Mouse (Mus musculus): ENCODE results near the gene Stk10. TPM values are rescaled to one million over a fixed set of nuclear protein-coding genes. Genes with fewer than 3 reads are reported as not detected.

Stk10 gene
- polyA plus RNA-seq, 1 experiment from 2014 or later, result 2.1 TPM

DNA sequence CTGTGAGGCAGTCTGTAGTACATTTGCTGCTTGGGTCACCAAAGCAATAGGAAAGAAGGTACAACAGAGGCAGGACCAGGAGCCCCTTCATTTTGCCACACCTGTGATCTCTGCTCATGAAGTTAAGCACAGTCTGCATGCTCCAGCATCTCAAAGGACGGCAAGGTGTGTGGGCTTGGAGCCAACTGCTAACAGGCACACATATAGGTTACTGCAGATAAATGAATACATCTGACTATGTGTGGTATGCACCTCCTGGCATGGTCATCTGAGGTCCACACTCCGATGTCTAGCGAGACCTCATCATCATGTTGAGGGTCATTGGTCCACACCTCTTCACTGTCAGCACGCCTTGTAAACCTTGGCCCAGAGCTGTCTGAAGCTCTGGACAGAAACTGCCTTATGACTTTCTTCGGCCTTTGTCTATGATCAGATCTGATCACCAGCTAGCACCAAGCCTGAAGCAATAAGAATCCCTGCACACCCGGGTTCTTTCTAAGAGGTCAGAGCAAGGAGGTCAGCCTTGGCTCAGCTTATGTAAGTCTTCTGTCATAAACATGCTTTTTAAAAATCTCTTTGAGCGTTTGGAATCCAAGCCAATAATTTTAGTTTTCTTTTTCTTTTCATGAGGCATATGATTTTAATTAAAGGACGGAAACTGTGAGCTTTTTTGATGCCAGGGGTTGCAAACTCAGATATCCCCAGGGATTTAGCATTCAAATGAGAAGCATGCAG lies 105.6 kb downstream of the Stk10 start:
- WGBS, result 86% methylated on average over 8 of the region's 8 CpGs
- no peak for DNase-seq (ENCODE audit: low spot score)
- H3K4me3 ChIP-seq, result no peak overlapping the region
- no peak overlapping the region for H3K27ac ChIP-seq (replicated peaks)
- H3K36me3 ChIP-seq, result no peaks in the 10 kb centered on the region
- peaks cover 19% of the 10 kb centered on the region for H3K4me1 ChIP-seq
- H3K9me3 ChIP-seq (replicated peaks), result no peaks in the 10 kb centered on the region
- no peaks in the 10 kb centered on the region for H3K27me3 ChIP-seq (ENCODE audit: low read depth, poor library complexity, severe bottlenecking)

DNA sequence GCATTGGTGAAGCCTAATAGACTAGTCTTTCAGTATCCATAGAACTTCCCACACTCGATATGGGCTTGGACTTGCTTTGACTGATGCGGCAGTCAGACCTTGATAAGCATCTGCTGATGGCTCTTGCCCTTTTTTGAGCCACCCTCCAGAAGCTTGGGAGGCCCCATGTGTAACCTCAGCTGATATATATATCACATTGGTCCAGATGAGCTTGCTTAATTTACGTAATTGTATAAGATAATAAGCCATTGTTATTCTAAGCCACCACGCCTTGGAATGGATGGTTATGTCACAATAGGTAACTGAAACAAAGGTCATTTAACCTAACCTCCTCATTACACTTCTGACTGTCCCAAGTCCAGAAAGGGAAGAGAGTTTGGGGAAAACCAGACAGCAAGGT lies 107.5 kb downstream of the Stk10 start:
- Histone ChIP-seq H3K36me3 (no peaks in the 10 kb centered on the region), H3K4me1 (peaks cover 25% of the 10 kb centered on the region), H3K4me3 (no peak overlapping the region), H3K27ac (replicated peaks) (no peak overlapping the region), H3K9me3 (replicated peaks) (no peaks in the 10 kb centered on the region), H3K27me3 (ENCODE audit: low read depth, poor library complexity, severe bottlenecking) (no peaks in the 10 kb centered on the region)
- WGBS, result 95% methylated on average over 4 of the region's 4 CpGs
- DNase-seq (ENCODE audit: low spot score), result no peak

DNA sequence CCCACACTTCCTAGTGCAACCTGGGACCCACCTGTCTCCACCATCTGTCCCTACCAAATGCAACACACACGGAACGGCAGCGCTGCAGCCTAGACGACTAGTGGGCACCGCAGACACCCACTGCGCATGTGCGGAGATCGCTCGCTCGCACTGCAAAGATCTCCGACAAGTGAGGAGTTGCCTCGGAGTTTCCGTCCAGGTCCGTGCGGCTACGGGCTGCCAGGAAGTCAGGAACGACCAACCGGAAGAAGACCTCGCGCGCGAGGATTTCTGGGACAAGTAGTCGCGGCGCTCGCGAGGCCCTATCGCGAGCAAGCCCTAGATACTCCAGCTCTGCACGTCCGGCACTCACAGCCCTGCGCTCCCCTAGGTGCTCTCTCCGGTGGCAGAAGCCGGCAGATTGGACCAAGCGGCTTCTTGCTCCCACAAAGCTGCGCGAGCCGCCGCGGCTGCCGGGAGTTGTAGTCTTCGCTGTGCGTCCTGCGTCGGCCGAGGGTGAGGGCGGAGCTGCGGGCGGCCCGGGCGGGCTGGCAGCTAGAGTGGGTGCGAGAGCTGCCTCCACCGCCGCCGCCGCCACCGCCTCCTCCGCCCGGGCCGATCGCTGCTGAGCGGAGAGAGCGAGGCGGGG lies 109.3 kb downstream of the Stk10 start, which contains the start of gene Fbxw11:
TSS of gene Fbxw11 (plus strand) at position 476 of the 628 bp plus-strand sequence.
- no peaks in the 10 kb centered on the region for H3K27me3 ChIP-seq (ENCODE audit: low read depth, poor library complexity, severe bottlenecking)
- H3K27ac ChIP-seq (replicated peaks), result peak within 1 kb of the TSS; percentile 99
- peak within 1 kb of the TSS; percentile 99 for H3K4me3 ChIP-seq
- WGBS, result under 1% methylated on average over 61 of the region's 64 CpGs
- H3K4me1 ChIP-seq, result peaks cover 25% of the 10 kb centered on the region
- no peaks in the 10 kb centered on the region for H3K9me3 ChIP-seq (replicated peaks)
- H3K36me3 ChIP-seq, result no peaks in the 10 kb centered on the region
- peak; percentile 98 for DNase-seq (ENCODE audit: low spot score)

DNA sequence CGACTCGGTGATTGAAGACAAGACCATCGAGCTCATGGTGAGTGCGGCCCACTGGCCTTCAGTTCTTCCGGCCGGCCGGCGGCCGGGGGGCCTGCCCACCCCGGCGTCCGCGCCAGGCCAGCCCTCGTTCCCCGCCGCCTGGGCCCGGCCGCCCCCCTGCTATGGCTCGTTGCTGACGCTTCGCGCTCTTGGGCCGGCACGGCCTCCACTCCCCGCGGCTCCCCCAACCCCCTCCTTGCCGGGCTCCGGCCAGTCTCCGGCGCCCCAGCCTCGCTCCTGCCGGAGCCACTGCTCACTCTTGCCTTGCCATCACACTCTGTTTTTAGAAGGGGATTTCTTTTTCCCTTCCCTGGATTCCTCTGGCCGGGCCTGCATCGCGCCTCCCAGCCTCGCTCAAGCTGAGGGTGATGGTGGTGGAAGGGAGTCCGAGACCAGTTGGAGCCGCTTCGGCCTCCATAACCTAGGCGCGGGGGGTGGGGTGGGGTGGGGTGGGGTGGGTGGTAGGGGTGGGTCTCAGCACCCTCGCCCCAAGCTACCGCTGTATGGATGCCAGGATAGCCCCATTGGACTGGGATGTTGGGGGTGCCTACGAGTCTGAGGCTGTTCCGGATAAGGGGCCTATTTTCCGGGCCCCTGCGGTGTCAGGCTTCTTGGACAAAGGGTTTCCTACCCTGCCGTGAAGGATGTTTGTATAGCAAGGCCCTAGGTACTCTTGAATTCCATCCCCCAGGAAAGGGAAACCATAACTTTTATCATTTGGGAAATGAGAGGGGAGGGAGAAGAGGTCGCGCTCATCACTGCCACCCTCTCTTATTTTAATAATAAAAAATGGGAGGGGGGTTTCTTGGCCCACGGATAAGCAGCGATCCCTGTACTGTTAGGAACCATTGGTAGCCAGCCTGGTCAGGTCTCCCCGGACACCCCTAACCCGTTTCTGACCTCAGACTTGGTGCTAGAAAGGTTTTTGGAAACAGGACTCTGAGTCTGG lies 110.1 kb downstream of the Stk10 start:
- under 1% methylated on average over 51 of the region's 54 CpGs for WGBS
- DNase-seq (ENCODE audit: low spot score), result peak; percentile 50
- no peaks in the 10 kb centered on the region for H3K36me3 ChIP-seq

DNA sequence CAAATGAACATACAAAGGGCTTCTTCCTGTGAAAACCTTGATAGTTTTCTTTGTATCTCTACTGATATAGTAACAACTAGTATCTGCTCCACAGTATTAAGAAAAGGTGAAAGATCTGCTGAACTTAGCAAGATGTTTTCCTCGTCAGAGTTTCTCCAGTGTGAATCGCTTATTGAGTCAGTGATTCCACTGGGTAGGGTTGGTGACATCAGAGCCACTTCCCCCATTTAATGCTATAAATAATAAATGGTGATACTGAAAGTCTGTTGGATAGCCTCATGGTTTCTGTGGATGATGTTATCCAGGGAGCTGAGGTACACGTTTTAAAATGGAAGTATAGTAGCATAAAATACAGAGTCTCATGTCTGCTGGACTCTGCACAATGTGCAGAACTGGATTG lies 110.9 kb downstream of the Stk10 start:
- peak overlapping the region; percentile 99 for H3K27ac ChIP-seq (replicated peaks)
- H3K9me3 ChIP-seq (replicated peaks), result no peaks in the 10 kb centered on the region
- no peaks in the 10 kb centered on the region for H3K36me3 ChIP-seq
- H3K4me3 ChIP-seq, result peak overlapping the region; percentile 99
- DNase-seq (ENCODE audit: low spot score), result no peak
- no peaks in the 10 kb centered on the region for H3K27me3 ChIP-seq (ENCODE audit: low read depth, poor library complexity, severe bottlenecking)
- WGBS, result 56% methylated on average over 3 of the region's 3 CpGs
- H3K4me1 ChIP-seq, result peaks cover 25% of the 10 kb centered on the region

More for the DNA sequence above, 110.1 kb downstream of the Stk10 start:
- peak overlapping the region; percentile 99 for H3K4me3 ChIP-seq
- H3K9me3 ChIP-seq (replicated peaks), result no peaks in the 10 kb centered on the region
- H3K27me3 ChIP-seq (ENCODE audit: low read depth, poor library complexity, severe bottlenecking), result no peaks in the 10 kb centered on the region
- peaks cover 25% of the 10 kb centered on the region for H3K4me1 ChIP-seq
- H3K27ac ChIP-seq (replicated peaks), result peak overlapping the region; percentile 99

DNA sequence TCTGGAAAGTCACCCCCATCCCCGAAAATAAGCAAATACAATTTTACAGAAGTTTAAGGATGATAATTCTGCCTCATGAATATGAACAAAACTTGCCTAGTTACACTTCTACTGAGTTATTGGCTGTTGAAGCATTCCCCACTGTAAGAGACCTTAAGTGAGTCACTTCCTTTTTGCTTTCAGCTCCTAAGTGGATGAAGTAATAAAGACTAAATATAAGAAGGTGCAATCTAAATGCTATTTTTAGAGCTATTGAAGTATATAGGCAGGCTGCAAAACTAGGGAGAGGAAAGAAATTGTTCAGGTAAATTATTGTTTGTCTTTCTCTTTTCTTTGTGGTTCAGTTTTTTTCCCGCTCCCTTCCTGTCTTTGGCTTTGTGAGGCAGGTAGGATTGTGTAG lies 114.2 kb downstream of the Stk10 start:
- 80% methylated on average over 2 of the region's 2 CpGs for WGBS
- H3K9me3 ChIP-seq (replicated peaks), result no peaks in the 10 kb centered on the region
- H3K36me3 ChIP-seq, result no peaks in the 10 kb centered on the region
- DNase-seq (ENCODE audit: low spot score), result no peak
- H3K4me3 ChIP-seq, result no peak overlapping the region
- peaks cover 9% of the 10 kb centered on the region for H3K4me1 ChIP-seq
- no peaks in the 10 kb centered on the region for H3K27me3 ChIP-seq (ENCODE audit: low read depth, poor library complexity, severe bottlenecking)
- H3K27ac ChIP-seq (replicated peaks), result no peak overlapping the region

DNA sequence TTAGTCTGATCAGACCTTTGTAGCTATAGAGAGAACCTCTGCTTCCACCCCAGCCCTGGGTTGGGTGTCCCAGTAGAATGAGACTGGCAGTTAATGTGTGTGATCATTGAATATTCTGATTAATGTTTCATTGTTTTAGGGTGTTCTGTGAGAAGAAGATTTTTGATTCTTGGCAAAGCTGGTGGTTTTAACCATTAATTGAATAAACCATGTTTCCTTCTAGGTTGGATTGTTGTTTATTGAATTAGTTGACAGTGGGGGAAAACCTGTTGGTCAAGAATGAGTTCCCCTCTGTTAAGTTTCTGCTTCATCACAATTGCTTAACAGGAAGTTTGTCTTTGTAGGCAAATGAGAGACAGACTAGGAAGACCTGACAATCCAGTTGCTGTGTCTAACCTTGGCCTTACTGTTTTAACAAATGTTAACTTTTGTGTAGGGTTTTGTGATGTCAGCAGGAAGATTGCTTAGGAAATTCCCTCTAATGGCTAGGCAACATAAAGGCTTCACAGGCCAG lies 117.2 kb downstream of the Stk10 start:
- H3K4me1 ChIP-seq, result no peaks in the 10 kb centered on the region
- DNase-seq (ENCODE audit: low spot score), result no peak
- H3K27ac ChIP-seq (replicated peaks), result no peak overlapping the region
- peaks cover 23% of the 10 kb centered on the region for H3K36me3 ChIP-seq
- no peak overlapping the region for H3K4me3 ChIP-seq
- H3K9me3 ChIP-seq (replicated peaks), result no peaks in the 10 kb centered on the region
- H3K27me3 ChIP-seq (ENCODE audit: low read depth, poor library complexity, severe bottlenecking), result no peaks in the 10 kb centered on the region

DNA sequence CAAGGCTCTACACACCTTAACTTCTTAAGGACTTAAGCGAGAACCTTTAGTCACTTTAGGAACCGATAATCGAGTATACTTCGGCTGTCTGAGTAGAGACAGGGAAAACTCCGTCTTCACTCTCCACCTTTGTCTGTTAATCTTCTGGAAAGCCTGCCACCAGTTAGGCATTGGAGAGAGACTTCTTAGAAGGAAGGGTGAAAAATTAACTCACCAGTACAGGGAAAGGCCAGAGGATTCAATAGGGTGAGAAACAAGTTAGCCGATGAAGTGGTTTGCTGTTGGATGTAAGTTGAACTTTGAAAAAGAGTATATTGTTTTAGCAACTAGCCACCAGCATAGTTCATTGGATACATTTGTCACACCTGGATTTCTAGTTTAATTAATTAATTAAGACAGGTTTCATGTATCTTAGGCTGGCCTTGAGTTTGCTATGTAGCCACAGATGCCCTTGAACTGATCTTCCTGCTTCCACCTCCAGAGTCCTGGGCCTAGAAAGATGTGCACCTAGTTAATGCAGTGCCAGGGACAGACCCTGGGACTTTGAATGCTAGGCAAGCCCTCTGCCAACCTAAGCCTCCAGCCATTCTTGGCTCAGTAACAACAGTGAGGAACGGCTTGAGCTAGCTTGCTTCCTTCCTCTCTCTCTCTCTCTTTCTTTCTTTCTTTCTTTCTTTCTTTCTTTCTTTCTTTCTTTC lies 117.9 kb downstream of the Stk10 start:
- H3K4me3 ChIP-seq, result no peak overlapping the region
- no peak overlapping the region for H3K27ac ChIP-seq (replicated peaks)
- no peaks in the 10 kb centered on the region for H3K4me1 ChIP-seq
- DNase-seq (ENCODE audit: low spot score), result no peak
- no peaks in the 10 kb centered on the region for H3K9me3 ChIP-seq (replicated peaks)
- H3K27me3 ChIP-seq (ENCODE audit: low read depth, poor library complexity, severe bottlenecking), result no peaks in the 10 kb centered on the region
- WGBS, result 92% methylated on average over 7 of the region's 7 CpGs
- H3K36me3 ChIP-seq, result peaks cover 23% of the 10 kb centered on the region

DNA sequence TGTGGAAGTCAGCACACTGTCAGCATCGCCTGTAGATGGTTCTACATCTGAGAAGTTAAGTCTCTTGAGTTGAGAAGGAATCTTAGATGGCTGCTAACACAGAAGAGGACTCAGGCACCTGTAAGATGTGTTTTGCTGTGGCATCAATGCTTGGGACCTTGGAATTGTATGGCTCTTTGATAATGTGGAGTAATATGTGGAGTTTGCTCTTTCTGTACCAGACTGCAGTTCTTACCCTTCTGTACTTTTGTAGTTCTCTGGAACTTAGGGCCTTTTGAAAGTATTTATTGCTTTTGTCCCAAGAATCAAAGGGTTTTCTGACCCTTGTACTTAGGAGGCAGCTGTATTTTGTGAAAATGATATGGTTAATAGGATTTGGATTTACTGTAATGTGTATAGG lies 118.6 kb downstream of the Stk10 start:
- DNase-seq (ENCODE audit: low spot score), result no peak
- Histone ChIP-seq H3K27ac (replicated peaks) (no peak overlapping the region), H3K27me3 (ENCODE audit: low read depth, poor library complexity, severe bottlenecking) (no peaks in the 10 kb centered on the region), H3K4me1 (no peaks in the 10 kb centered on the region), H3K9me3 (replicated peaks) (no peaks in the 10 kb centered on the region), H3K36me3 (peaks cover 23% of the 10 kb centered on the region), H3K4me3 (no peak overlapping the region)
- 78% methylated on average over 1 of the region's 1 CpGs for WGBS

DNA sequence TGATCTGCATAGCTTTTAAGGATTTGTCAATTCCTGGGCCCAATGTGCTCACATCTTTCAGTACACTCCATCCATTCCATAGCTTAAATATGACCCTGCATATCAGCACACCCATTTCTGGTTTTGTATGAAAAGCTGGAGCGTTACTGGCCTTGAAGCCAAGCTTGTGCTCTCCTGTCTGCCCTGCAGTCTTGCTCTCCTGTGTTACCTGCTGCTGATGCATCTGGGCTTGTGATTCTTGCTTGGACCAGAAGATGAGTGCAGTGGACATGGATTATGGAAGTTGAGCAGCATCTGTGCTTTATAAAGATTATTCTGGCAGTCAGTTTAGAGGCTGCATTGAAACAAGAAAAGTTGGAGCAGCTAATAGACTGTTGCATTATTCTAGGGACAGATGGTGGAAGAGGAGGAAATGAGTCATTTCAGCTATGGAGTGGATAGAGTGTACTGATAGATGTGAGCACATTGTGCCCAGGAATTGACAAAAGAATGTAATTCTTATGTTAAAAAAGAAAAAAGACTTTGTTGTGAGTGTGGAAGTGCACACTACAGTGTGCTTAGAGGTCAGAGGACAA lies 129.1 kb downstream of the Stk10 start:
- WGBS, result 92% methylated on average over 1 of the region's 1 CpGs
- H3K4me3 ChIP-seq, result no peak overlapping the region
- peaks cover 15% of the 10 kb centered on the region for H3K36me3 ChIP-seq
- H3K4me1 ChIP-seq, result no peaks in the 10 kb centered on the region
- H3K27me3 ChIP-seq (ENCODE audit: low read depth, poor library complexity, severe bottlenecking), result no peaks in the 10 kb centered on the region
- no peak overlapping the region for H3K27ac ChIP-seq (replicated peaks)
- no peaks in the 10 kb centered on the region for H3K9me3 ChIP-seq (replicated peaks)
- DNase-seq (ENCODE audit: low spot score), result no peak

DNA sequence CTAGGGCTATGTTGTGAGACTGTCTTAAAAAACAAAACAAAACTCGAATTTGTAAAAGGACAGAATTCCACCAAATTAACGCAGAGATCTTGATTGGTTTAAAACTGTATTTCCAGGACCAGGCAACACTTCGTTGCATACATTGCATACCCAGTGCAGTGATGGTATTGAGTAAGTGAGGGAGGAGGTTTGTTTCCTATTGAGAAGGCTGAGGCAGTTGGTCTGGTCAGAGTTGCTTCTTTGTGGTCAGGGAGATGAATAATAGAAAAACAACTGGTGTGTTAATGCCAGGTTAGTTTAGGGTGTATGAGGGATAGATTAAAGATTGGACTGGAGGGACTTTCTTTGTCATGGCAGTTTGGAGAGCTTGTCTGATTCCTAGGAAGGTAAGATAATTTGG lies 132.5 kb downstream of the Stk10 start:
- no peaks in the 10 kb centered on the region for H3K27me3 ChIP-seq (ENCODE audit: low read depth, poor library complexity, severe bottlenecking)
- H3K9me3 ChIP-seq (replicated peaks), result no peaks in the 10 kb centered on the region
- no peak overlapping the region for H3K27ac ChIP-seq (replicated peaks)
- peaks cover 8% of the 10 kb centered on the region for H3K36me3 ChIP-seq
- no peak overlapping the region for H3K4me3 ChIP-seq
- whole genome bisulfite sequencing, result 90% methylated on average over 3 of the region's 3 CpGs
- no peak for DNase-seq (ENCODE audit: low spot score)
- H3K4me1 ChIP-seq, result peaks cover 6% of the 10 kb centered on the region; the same call in 1 of the 2 replicates

DNA sequence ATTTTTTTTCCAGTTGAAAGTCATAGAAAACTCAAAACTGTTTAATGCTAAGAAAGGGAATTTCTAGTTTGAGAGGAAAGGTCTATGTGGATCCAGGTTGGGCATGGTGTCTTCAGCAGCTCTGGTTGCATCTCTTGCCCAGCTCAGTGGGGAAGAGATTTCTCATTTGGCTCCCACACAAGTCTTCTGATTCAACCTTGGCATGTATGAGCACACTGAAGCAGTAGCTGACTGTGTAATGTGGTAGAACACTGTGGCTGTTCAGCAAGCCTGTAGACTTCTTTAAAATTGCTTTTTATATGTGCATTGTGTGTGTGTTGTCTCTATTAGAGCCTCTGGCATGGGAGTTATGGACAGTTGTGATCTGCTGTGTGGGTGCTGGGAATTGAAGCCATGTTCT lies 133.9 kb downstream of the Stk10 start:
- no peak for DNase-seq (ENCODE audit: low spot score)
- H3K36me3 ChIP-seq, result no peaks in the 10 kb centered on the region
- peaks cover 6% of the 10 kb centered on the region; the same call in 1 of the 2 replicates for H3K4me1 ChIP-seq
- H3K27ac ChIP-seq (replicated peaks), result no peak overlapping the region
- H3K4me3 ChIP-seq, result no peak overlapping the region
- H3K9me3 ChIP-seq (replicated peaks), result no peaks in the 10 kb centered on the region
- no peaks in the 10 kb centered on the region for H3K27me3 ChIP-seq (ENCODE audit: low read depth, poor library complexity, severe bottlenecking)

All from midbrain, embryonic 10.5 days (tissue).